In genomic region chr3:96027145-96027544, GRCm38 (mm10) we compare ENCODE assay signal across 16 mouse cellular contexts.
"Had no signal": no experiment of that assay in that cellular context is flagged by ENCODE, and none has a peak within 500 bp of the region (broad histone marks: within the 10 kb centered on the region; RNA-seq: fewer than 3 reads in every experiment).

No protein-coding gene starts in this region.

- DNase-seq: kidney, adult 11 months; kidney, adult 8-10 months; kidney, postnatal 36 days; liver; liver, embryonic 13.5 days; right cerebral cortex, postnatal 14 days; right cerebral cortex, postnatal 4 days; thymus, postnatal 36 days had no signal

- H3K4me1 ChIP-seq: kidney, embryonic 15.5 days; limb, embryonic 10.5 days; limb, embryonic 13.5 days; midbrain, embryonic 12.5 days; midbrain, embryonic 15.5 days; neural tube, embryonic 12.5 days; neural tube, embryonic 15.5 days had no signal

- ATAC-seq: midbrain, embryonic 15.5 days had no signal

- H3K27ac ChIP-seq: kidney, embryonic 15.5 days; limb, embryonic 10.5 days; limb, embryonic 13.5 days; liver, embryonic 13.5 days; midbrain, embryonic 12.5 days; midbrain, embryonic 15.5 days; neural tube, embryonic 12.5 days; neural tube, embryonic 15.5 days; stomach, postnatal 0 days had no signal

- H3K4me3 ChIP-seq: kidney, embryonic 15.5 days; limb, embryonic 10.5 days; limb, embryonic 13.5 days; liver, embryonic 13.5 days; midbrain, embryonic 12.5 days; midbrain, embryonic 15.5 days; neural tube, embryonic 12.5 days; neural tube, embryonic 15.5 days had no signal
